Mouse (Mus musculus): ENCODE results near the gene Cdk11b. TPM values are rescaled to one million over a fixed set of nuclear protein-coding genes. Genes with fewer than 3 reads are reported as not detected.

Gene Cdk11b
- polyA plus RNA-seq, 1 experiment from 2014 or later, result 50.0 TPM

- Histone ChIP-seq H3K36me3 (ENCODE audit: control insufficient read depth, insufficient read depth, low read length) (no peaks in the 10 kb centered on the region), H3K4me1 (ENCODE audit: control insufficient read depth, insufficient read depth, low read depth, low read length) (peaks cover 11% of the 10 kb centered on the region), H3K9ac (ENCODE audit: low read depth, low read length) (peak overlapping the region; percentile 94), H3K4me2 (ENCODE audit: low read length) (peak overlapping the region; percentile 59), H3K27ac (ENCODE audit: low read depth, low read length) (peak overlapping the region; percentile 100), H3K9me3 (ENCODE audit: control insufficient read depth, low read length) (no peaks in the 10 kb centered on the region), H3K4me3 (ENCODE audit: low read length) (peak overlapping the region; percentile 91), H3K27me3 (replicated peaks; ENCODE audit: control insufficient read depth, insufficient read depth, low read length) (no peaks in the 10 kb centered on the region)
- WGBS, result 1% methylated on average over 30 of the region's 31 CpGs
- no peak for ATAC-seq
These were observed 22.6 kb upstream of the Cdk11b start for GRCm38 (mm10) chr4:155601997-155602456.

- Histone ChIP-seq H3K9ac (ENCODE audit: low read depth, low read length) (no peak overlapping the region), H3K27me3 (replicated peaks; ENCODE audit: control insufficient read depth, insufficient read depth, low read length) (no peaks in the 10 kb centered on the region), H3K36me3 (ENCODE audit: control insufficient read depth, insufficient read depth, low read length) (no peaks in the 10 kb centered on the region), H3K4me2 (ENCODE audit: low read length) (peak overlapping the region; percentile 59), H3K27ac (ENCODE audit: low read depth, low read length) (no peak overlapping the region), H3K9me3 (ENCODE audit: control insufficient read depth, low read length) (no peaks in the 10 kb centered on the region), H3K4me3 (ENCODE audit: low read length) (peak overlapping the region; percentile 91), H3K4me1 (ENCODE audit: control insufficient read depth, insufficient read depth, low read depth, low read length) (peaks cover 11% of the 10 kb centered on the region)
- WGBS, result 91% methylated on average over 1 of the region's 1 CpGs
- ATAC-seq, result no peak
These were observed 21.9 kb upstream of the Cdk11b start for GRCm38 (mm10) chr4:155602753-155603152.

GRCm38 (mm10) chr4:155603801-155604200, 20.9 kb upstream of the Cdk11b start:
- ATAC-seq, result no peak
- H3K4me3 ChIP-seq (ENCODE audit: low read length), result no peak overlapping the region
- H3K27me3 ChIP-seq (replicated peaks; ENCODE audit: control insufficient read depth, insufficient read depth, low read length), result no peaks in the 10 kb centered on the region
- H3K4me2 ChIP-seq (ENCODE audit: low read length), result no peak overlapping the region
- no peaks in the 10 kb centered on the region for H3K9me3 ChIP-seq (ENCODE audit: control insufficient read depth, low read length)
- H3K4me1 ChIP-seq (ENCODE audit: control insufficient read depth, insufficient read depth, low read depth, low read length), result peaks cover 11% of the 10 kb centered on the region
- 98% methylated on average over 6 of the region's 6 CpGs for WGBS
- H3K9ac ChIP-seq (ENCODE audit: low read depth, low read length), result no peak overlapping the region
- no peaks in the 10 kb centered on the region for H3K36me3 ChIP-seq (ENCODE audit: control insufficient read depth, insufficient read depth, low read length)
- no peak overlapping the region for H3K27ac ChIP-seq (ENCODE audit: low read depth, low read length)

- Histone ChIP-seq H3K36me3 (ENCODE audit: control insufficient read depth, insufficient read depth, low read length) (peaks cover 4% of the 10 kb centered on the region), H3K9me3 (ENCODE audit: control insufficient read depth, low read length) (no peaks in the 10 kb centered on the region)
- 93% methylated on average over 4 of the region's 4 CpGs for WGBS
These were observed 19.5 kb upstream of the Cdk11b start for GRCm38 (mm10) chr4:155605132-155605531.

GRCm38 (mm10) chr4:155606825-155607224, 17.8 kb upstream of the Cdk11b start:
- no peak overlapping the region for H3K9ac ChIP-seq (ENCODE audit: low read depth, low read length)
- H3K36me3 ChIP-seq (ENCODE audit: control insufficient read depth, insufficient read depth, low read length), result peaks cover 16% of the 10 kb centered on the region
- no peak for ATAC-seq
- H3K9me3 ChIP-seq (ENCODE audit: control insufficient read depth, low read length), result no peaks in the 10 kb centered on the region
- no peaks in the 10 kb centered on the region for H3K27me3 ChIP-seq (replicated peaks; ENCODE audit: control insufficient read depth, insufficient read depth, low read length)
- H3K27ac ChIP-seq (ENCODE audit: low read depth, low read length), result no peak overlapping the region
- no peak overlapping the region for H3K4me3 ChIP-seq (ENCODE audit: low read length)
- peaks cover 11% of the 10 kb centered on the region for H3K4me1 ChIP-seq (ENCODE audit: control insufficient read depth, insufficient read depth, low read depth, low read length)
- 86% methylated on average over 2 of the region's 2 CpGs for WGBS
- no peak overlapping the region for H3K4me2 ChIP-seq (ENCODE audit: low read length)

More at GRCm38 (mm10) chr4:155605132-155605531, 19.5 kb upstream of the Cdk11b start:
- Histone ChIP-seq H3K4me3 (ENCODE audit: low read length) (no peak overlapping the region), H3K27me3 (replicated peaks; ENCODE audit: control insufficient read depth, insufficient read depth, low read length) (no peaks in the 10 kb centered on the region), H3K27ac (ENCODE audit: low read depth, low read length) (no peak overlapping the region), H3K9ac (ENCODE audit: low read depth, low read length) (no peak overlapping the region), H3K4me1 (ENCODE audit: control insufficient read depth, insufficient read depth, low read depth, low read length) (peaks cover 11% of the 10 kb centered on the region), H3K4me2 (ENCODE audit: low read length) (no peak overlapping the region)
- no peak for ATAC-seq

- Histone ChIP-seq H3K4me2 (ENCODE audit: low read length) (no peak overlapping the region), H3K4me1 (ENCODE audit: control insufficient read depth, insufficient read depth, low read depth, low read length) (no peaks in the 10 kb centered on the region), H3K9ac (ENCODE audit: low read depth, low read length) (no peak overlapping the region), H3K9me3 (ENCODE audit: control insufficient read depth, low read length) (no peaks in the 10 kb centered on the region), H3K36me3 (ENCODE audit: control insufficient read depth, insufficient read depth, low read length) (peaks cover 48% of the 10 kb centered on the region), H3K27ac (ENCODE audit: low read depth, low read length) (no peak overlapping the region), H3K27me3 (replicated peaks; ENCODE audit: control insufficient read depth, insufficient read depth, low read length) (no peaks in the 10 kb centered on the region), H3K4me3 (ENCODE audit: low read length) (no peak overlapping the region)
- 89% methylated on average over 3 of the region's 3 CpGs for WGBS
- ATAC-seq, result no peak
These were observed 12.8 kb upstream of the Cdk11b start for GRCm38 (mm10) chr4:155611860-155612259.

- no peaks in the 10 kb centered on the region for H3K9me3 ChIP-seq (ENCODE audit: control insufficient read depth, low read length)
- peaks cover 60% of the 10 kb centered on the region for H3K36me3 ChIP-seq (ENCODE audit: control insufficient read depth, insufficient read depth, low read length)
- no peak overlapping the region for H3K27ac ChIP-seq (ENCODE audit: low read depth, low read length)
- H3K27me3 ChIP-seq (replicated peaks; ENCODE audit: control insufficient read depth, insufficient read depth, low read length), result no peaks in the 10 kb centered on the region
- no peak overlapping the region for H3K4me3 ChIP-seq (ENCODE audit: low read length)
- H3K9ac ChIP-seq (ENCODE audit: low read depth, low read length), result no peak overlapping the region
- WGBS, result 95% methylated on average over 3 of the region's 3 CpGs
- no peak overlapping the region for H3K4me2 ChIP-seq (ENCODE audit: low read length)
- no peaks in the 10 kb centered on the region for H3K4me1 ChIP-seq (ENCODE audit: control insufficient read depth, insufficient read depth, low read depth, low read length)
- no peak for ATAC-seq
These were observed 11.4 kb upstream of the Cdk11b start for GRCm38 (mm10) chr4:155613264-155613663.

- H3K9me3 ChIP-seq (ENCODE audit: control insufficient read depth, low read length), result no peaks in the 10 kb centered on the region
- no peaks in the 10 kb centered on the region for H3K4me1 ChIP-seq (ENCODE audit: control insufficient read depth, insufficient read depth, low read depth, low read length)
- H3K27ac ChIP-seq (ENCODE audit: low read depth, low read length), result no peak overlapping the region
- H3K9ac ChIP-seq (ENCODE audit: low read depth, low read length), result no peak overlapping the region
- WGBS, result 94% methylated on average over 5 of the region's 5 CpGs
- H3K4me2 ChIP-seq (ENCODE audit: low read length), result no peak overlapping the region
- ATAC-seq, result no peak
- no peaks in the 10 kb centered on the region for H3K27me3 ChIP-seq (replicated peaks; ENCODE audit: control insufficient read depth, insufficient read depth, low read length)
- H3K36me3 ChIP-seq (ENCODE audit: control insufficient read depth, insufficient read depth, low read length), result peaks cover 48% of the 10 kb centered on the region
- no peak overlapping the region for H3K4me3 ChIP-seq (ENCODE audit: low read length)
These were observed 6.3 kb upstream of the Cdk11b start for GRCm38 (mm10) chr4:155618321-155618720.

- Histone ChIP-seq H3K36me3 (ENCODE audit: control insufficient read depth, insufficient read depth, low read length) (peaks cover 53% of the 10 kb centered on the region), H3K4me1 (ENCODE audit: control insufficient read depth, insufficient read depth, low read depth, low read length) (peaks cover 3% of the 10 kb centered on the region), H3K4me2 (ENCODE audit: low read length) (no peak overlapping the region), H3K4me3 (ENCODE audit: low read length) (no peak overlapping the region), H3K9me3 (ENCODE audit: control insufficient read depth, low read length) (no peaks in the 10 kb centered on the region), H3K27me3 (replicated peaks; ENCODE audit: control insufficient read depth, insufficient read depth, low read length) (no peaks in the 10 kb centered on the region), H3K27ac (ENCODE audit: low read depth, low read length) (no peak overlapping the region), H3K9ac (ENCODE audit: low read depth, low read length) (no peak overlapping the region)
- WGBS, result 86% methylated on average over 6 of the region's 6 CpGs
- no peak for ATAC-seq
These were observed 5.6 kb downstream of the Cdk11b start for GRCm38 (mm10) chr4:155630267-155630666.
